27 mouse cellular contexts compared by ENCODE assay signal in genomic region chr10:28166610-28167009, GRCm38 (mm10).
DNase-seq lines count a peak whose midpoint lies in the region; ATAC-seq and TF ChIP-seq lines count a peak whose summit lies in the region.
"Had no signal": no experiment of that assay in that cellular context is flagged by ENCODE, and none has a peak within 500 bp of the region (broad histone marks: within the 10 kb centered on the region; RNA-seq: fewer than 3 reads in every experiment).

No protein-coding gene starts in this region.

- no peaks in the 10 kb centered on the region for H3K36me3 ChIP-seq in kidney, adult 2 months (ENCODE audit: control insufficient read depth, insufficient read depth, low read length)
- no peaks in the 10 kb centered on the region for H3K36me3 ChIP-seq in kidney, postnatal 0 days (ENCODE audit: insufficient read depth, low read length)
- H3K36me3 ChIP-seq in intestine, embryonic 16.5 days (ENCODE audit: control insufficient read depth, insufficient read depth, low read length): no peaks in the 10 kb centered on the region
- H3K36me3 ChIP-seq: embryonic facial prominence, embryonic 12.5 days; embryonic facial prominence, embryonic 15.5 days; G1E; hindbrain, embryonic 10.5 days; hindbrain, embryonic 13.5 days had no signal

- no peak for TF ChIP-seq CTCF in kidney, adult 2 months (conservative IDR thresholded peaks at IDR 0.05; ENCODE audit: insufficient read depth, insufficient read length, low read depth, low read length)
- TF ChIP-seq CTCF in kidney, postnatal 0 days (IDR thresholded peaks at IDR 0.05; ENCODE audit: low read depth): no peak

- no peak overlapping the region for H3K4me3 ChIP-seq in kidney, adult 2 months (ENCODE audit: insufficient read depth, low read depth, low read length)
- no peak overlapping the region for H3K4me3 ChIP-seq in kidney, postnatal 0 days (replicated peaks; ENCODE audit: low read depth, low read length)
- H3K4me3 ChIP-seq in intestine, embryonic 16.5 days (ENCODE audit: low read length): no peak overlapping the region
- H3K4me3 ChIP-seq: embryonic facial prominence, embryonic 12.5 days; embryonic facial prominence, embryonic 15.5 days; gastrocnemius, adult 2 months; hindbrain, embryonic 10.5 days; hindbrain, embryonic 13.5 days had no signal

- H3K9ac ChIP-seq in kidney, postnatal 0 days (ENCODE audit: low read depth, low read length): no peak overlapping the region
- H3K9ac ChIP-seq in intestine, embryonic 16.5 days (ENCODE audit: low read depth, low read length): no peak overlapping the region
- H3K9ac ChIP-seq: embryonic facial prominence, embryonic 12.5 days; embryonic facial prominence, embryonic 15.5 days; forebrain, postnatal 0 days; hindbrain, embryonic 13.5 days had no signal

- WGBS in kidney, adult 2 months: 74% methylated on average over 1 of the region's 1 CpGs
- WGBS in kidney, postnatal 0 days: 74% methylated on average over 1 of the region's 1 CpGs
- WGBS in intestine, embryonic 16.5 days: 57% methylated on average over 1 of the region's 1 CpGs

- no peak for ATAC-seq in kidney, postnatal 0 days (replicated peaks; ENCODE audit: low FRiP score, low read depth)
- ATAC-seq in intestine, embryonic 16.5 days: peak; percentile 69
- ATAC-seq: forebrain, embryonic 14.5 days; forebrain, postnatal 0 days; hindbrain, embryonic 16.5 days had no signal

- H3K4me2 ChIP-seq in kidney, postnatal 0 days (ENCODE audit: low read length): no peak overlapping the region
- H3K4me2 ChIP-seq in intestine, embryonic 16.5 days (ENCODE audit: low read depth, low read length): no peak overlapping the region
- H3K4me2 ChIP-seq: embryonic facial prominence, embryonic 12.5 days; embryonic facial prominence, embryonic 15.5 days; heart, embryonic 11.5 days; hindbrain, embryonic 13.5 days had no signal

- H3K4me1 ChIP-seq in kidney, adult 2 months (ENCODE audit: control insufficient read depth, insufficient read depth, low read length): peaks cover 10% of the 10 kb centered on the region
- no peaks in the 10 kb centered on the region for H3K4me1 ChIP-seq in kidney, postnatal 0 days (replicated peaks; ENCODE audit: insufficient read depth, low read length)
- H3K4me1 ChIP-seq in intestine, embryonic 16.5 days (ENCODE audit: control insufficient read depth, insufficient read depth, low read length): peaks cover 8% of the 10 kb centered on the region

- H3K9me3 ChIP-seq in kidney, postnatal 0 days (replicated peaks; ENCODE audit: low read length): no peaks in the 10 kb centered on the region
- no peaks in the 10 kb centered on the region for H3K9me3 ChIP-seq in intestine, embryonic 16.5 days (ENCODE audit: control insufficient read depth, low read length)
- H3K9me3 ChIP-seq: embryonic facial prominence, embryonic 12.5 days; embryonic facial prominence, embryonic 15.5 days; G1E; hindbrain, embryonic 10.5 days; hindbrain, embryonic 13.5 days had no signal

- DNase-seq in kidney, adult 2 months: peak; percentile 63
- no peak for DNase-seq in kidney, postnatal 4 days
- peak; percentile 13 for DNase-seq in kidney, postnatal 0 days (ENCODE audit: low spot score)
- DNase-seq in kidney, postnatal 10 days: no peak
- DNase-seq in heart, postnatal 4 days: no peak
- DNase-seq: adrenal gland, adult 2 months; adrenal gland, postnatal 14 days; B cell, adult 2 months; cerebellum, adult 11 months; cerebellum, adult 2 months; cerebellum, adult 9-11 months; cerebellum, postnatal 25 days; forebrain, postnatal 0 days; gastrocnemius, adult 2 months; gastrocnemius, postnatal 14 days; heart, adult 11 months had no signal

- H3K27ac ChIP-seq in kidney, adult 2 months (ENCODE audit: insufficient read depth, low read depth, low read length): peak overlapping the region; percentile 71; the same call in 1 of the 2 replicates
- no peak overlapping the region for H3K27ac ChIP-seq in kidney, postnatal 0 days
- no peak overlapping the region; the same call in 1 of the 2 replicates for H3K27ac ChIP-seq in intestine, embryonic 16.5 days (ENCODE audit: low read length)
- H3K27ac ChIP-seq: embryonic facial prominence, embryonic 12.5 days; embryonic facial prominence, embryonic 15.5 days; gastrocnemius, adult 2 months; hindbrain, embryonic 10.5 days; hindbrain, embryonic 13.5 days had no signal

- H3K27me3 ChIP-seq in kidney, adult 2 months (replicated peaks; ENCODE audit: control insufficient read depth, insufficient read depth, low read length): no peaks in the 10 kb centered on the region
- H3K27me3 ChIP-seq in kidney, postnatal 0 days (ENCODE audit: insufficient read depth, low read length): no peaks in the 10 kb centered on the region
- H3K27me3 ChIP-seq in intestine, embryonic 16.5 days (replicated peaks; ENCODE audit: control insufficient read depth, insufficient read depth, low read length): no peaks in the 10 kb centered on the region
- H3K27me3 ChIP-seq: CH12.LX; embryonic facial prominence, embryonic 12.5 days; embryonic facial prominence, embryonic 15.5 days; hindbrain, embryonic 13.5 days; Patski had no signal

- no peak for TF ChIP-seq POLR2A in kidney, adult 2 months (IDR thresholded peaks at IDR 0.05; ENCODE audit: low read depth, low read length)

Comparison
In these comparisons a context has a peak if more than half of its experiments do, and no peak if none do; other contexts are left out.
1. DNase-seq: peak in kidney, adult 2 months (single experiment) and kidney, postnatal 0 days (single experiment); none in kidney, postnatal 4 days (0 of 2), kidney, postnatal 10 days (single experiment) and heart, postnatal 4 days (single experiment).